In the genomic region with DNA sequence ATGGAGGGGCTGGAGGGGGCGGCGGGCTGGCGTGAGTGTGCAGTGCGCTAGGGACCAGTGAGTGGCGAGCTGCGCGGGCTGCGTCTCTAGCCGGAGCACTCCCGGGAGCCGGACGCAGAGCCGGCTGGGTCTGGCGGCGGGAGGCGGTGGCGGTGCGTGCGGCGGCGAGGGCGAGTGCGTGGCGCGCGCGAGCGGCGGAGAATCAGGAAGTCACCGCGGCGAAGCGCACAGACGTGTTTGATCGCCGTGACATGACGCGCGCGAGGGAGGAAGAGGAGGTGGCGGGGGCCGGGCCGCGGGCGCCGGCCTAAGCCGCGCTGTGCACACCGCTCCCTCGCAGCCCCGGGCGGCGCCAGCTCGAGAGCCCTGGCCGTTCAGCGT, we compare ENCODE assay signal across 8 mouse cellular contexts. TPM values are rescaled to one million over a fixed set of nuclear protein-coding genes. Genes with fewer than 3 reads are reported as not detected.
DNase-seq lines count a peak whose midpoint lies in the region; ATAC-seq and TF ChIP-seq lines count a peak whose summit lies in the region.

No protein-coding gene starts in this region.

- no peak for TF ChIP-seq CTCF in forebrain, postnatal 0 days (IDR thresholded peaks at IDR 0.05; ENCODE audit: low read depth)

- no peak for DNase-seq in cerebellum, adult 8-10 months
- DNase-seq in brain, adult 2 months (ENCODE audit: low read depth, low spot score): peak; percentile 85
- peak; percentile 63 for DNase-seq in forebrain, postnatal 0 days
- DNase-seq in monocyte, adult 2 months (ENCODE audit: low read depth in 1 of 2, low spot score in 2 of 2): peak; percentile 7 to 70

- no peaks in the 10 kb centered on the region for H3K9me3 ChIP-seq in forebrain, postnatal 0 days (ENCODE audit: low read length)
- H3K9me3 ChIP-seq in hindbrain, embryonic 15.5 days: no peaks in the 10 kb centered on the region
- no peaks in the 10 kb centered on the region for H3K9me3 ChIP-seq in liver, embryonic 12.5 days (replicated peaks)
- no peaks in the 10 kb centered on the region for H3K9me3 ChIP-seq in stomach, embryonic 14.5 days (ENCODE audit: control insufficient read depth, low read depth, low read length)

- under 1% methylated on average over 46 of the region's 56 CpGs for WGBS in forebrain, postnatal 0 days
- under 1% methylated on average over 54 of the region's 56 CpGs for WGBS in hindbrain, embryonic 15.5 days
- under 1% methylated on average over 53 of the region's 56 CpGs for WGBS in liver, embryonic 12.5 days (ENCODE audit: insufficient replicate concordance)
- WGBS in stomach, embryonic 14.5 days: under 1% methylated on average over 35 of the region's 56 CpGs

- no peaks in the 10 kb centered on the region for H3K27me3 ChIP-seq in forebrain, postnatal 0 days (ENCODE audit: insufficient read depth, low read length)
- H3K27me3 ChIP-seq in hindbrain, embryonic 15.5 days: 0 out of 2 replicates have a peak, but pooled peaks cover 11% of the 10 kb centered on the region
- H3K27me3 ChIP-seq in liver, embryonic 12.5 days (replicated peaks): peaks cover 71% of the 10 kb centered on the region
- no peaks in the 10 kb centered on the region for H3K27me3 ChIP-seq in stomach, embryonic 14.5 days (ENCODE audit: control insufficient read depth, insufficient read depth, low read length)

- H3K9ac ChIP-seq in forebrain, postnatal 0 days: peak overlapping the region; percentile 70
- peak overlapping the region; percentile 51 for H3K9ac ChIP-seq in hindbrain, embryonic 15.5 days
- H3K9ac ChIP-seq in liver, embryonic 12.5 days: peak overlapping the region; percentile 62
- peak overlapping the region; percentile 74 for H3K9ac ChIP-seq in stomach, embryonic 14.5 days (replicated peaks; ENCODE audit: low read depth, low read length)

- H3K4me1 ChIP-seq in forebrain, postnatal 0 days (ENCODE audit: insufficient read depth): peaks cover 4% of the 10 kb centered on the region
- H3K4me1 ChIP-seq in hindbrain, embryonic 15.5 days (replicated peaks): peaks cover 24% of the 10 kb centered on the region
- H3K4me1 ChIP-seq in liver, embryonic 12.5 days: peaks cover 27% of the 10 kb centered on the region
- H3K4me1 ChIP-seq in stomach, embryonic 14.5 days (ENCODE audit: control insufficient read depth, insufficient read depth, low read length): 0 out of 2 replicates have a peak, but pooled peaks cover 5% of the 10 kb centered on the region

- ATAC-seq in cerebellum, adult (ENCODE audit: insufficient number of reproducible peaks, low FRiP score, low TSS enrichment): peak; percentile 22
- no peak for ATAC-seq in forebrain, postnatal 0 days
- ATAC-seq in hindbrain, embryonic 15.5 days (ENCODE audit: low FRiP score, low read depth): no peak
- no peak for ATAC-seq in liver, embryonic 12.5 days
- ATAC-seq in stomach, embryonic 14.5 days (ENCODE audit: insufficient number of reproducible peaks, insufficient read depth, low FRiP score, low read depth): peak; percentile 35; the same call in 1 of the 2 replicates

- H3K36me3 ChIP-seq in forebrain, postnatal 0 days (ENCODE audit: insufficient read depth): no peaks in the 10 kb centered on the region
- H3K36me3 ChIP-seq in hindbrain, embryonic 15.5 days: no peaks in the 10 kb centered on the region
- H3K36me3 ChIP-seq in liver, embryonic 12.5 days: no peaks in the 10 kb centered on the region
- H3K36me3 ChIP-seq in stomach, embryonic 14.5 days (ENCODE audit: control insufficient read depth, insufficient read depth, low read length): no peaks in the 10 kb centered on the region

- H3K4me2 ChIP-seq in forebrain, postnatal 0 days (ENCODE audit: low read depth): peak overlapping the region; percentile 96
- H3K4me2 ChIP-seq in hindbrain, embryonic 15.5 days: peak overlapping the region; percentile 97
- peak overlapping the region; percentile 93 for H3K4me2 ChIP-seq in liver, embryonic 12.5 days
- H3K4me2 ChIP-seq in stomach, embryonic 14.5 days (replicated peaks; ENCODE audit: low read depth, low read length): peak overlapping the region; percentile 95

- peak overlapping the region; percentile 89 for H3K27ac ChIP-seq in forebrain, postnatal 0 days (ENCODE audit: low read depth, low read length)
- H3K27ac ChIP-seq in hindbrain, embryonic 15.5 days (replicated peaks): peak overlapping the region; percentile 95
- no peak overlapping the region for H3K27ac ChIP-seq in liver, embryonic 12.5 days
- H3K27ac ChIP-seq in stomach, embryonic 14.5 days (ENCODE audit: low read length): peak overlapping the region; percentile 78

- H3K4me3 ChIP-seq in forebrain, postnatal 0 days (ENCODE audit: low read depth, low read length): peak overlapping the region; percentile 63
- H3K4me3 ChIP-seq in hindbrain, embryonic 15.5 days: peak overlapping the region; percentile 82
- H3K4me3 ChIP-seq in liver, embryonic 12.5 days: peak overlapping the region; percentile 69
- peak overlapping the region; percentile 80 for H3K4me3 ChIP-seq in stomach, embryonic 14.5 days (ENCODE audit: low read depth, low read length)

RNA-seq across cellular contexts. Expression of a gene that starts 2.3 kb away (rescaled TPM):
- 162 and 192 TPM in 2 replicates for total RNA-seq in forebrain, postnatal 0 days (2014; rRNA removed)
- polyA plus RNA-seq in forebrain, postnatal 0 days (2015; fragmentation: Nextera tagmentation; extraction: Ambion mirVana): 66.6 and 135 TPM in 2 replicates
- 109 and 110 TPM in 2 replicates for polyA plus RNA-seq in hindbrain, embryonic 15.5 days (2015; fragmentation: Nextera tagmentation; extraction: Ambion mirVana)
- polyA plus RNA-seq in liver, embryonic 12.5 days (2016; fragmentation: Nextera tagmentation; extraction: Ambion mirVana): 7.5 and 8.1 TPM in 2 replicates
- polyA plus RNA-seq in stomach, embryonic 14.5 days (2014; fragmentation: Nextera tagmentation; extraction: Ambion mirVana): 66.1 and 68.9 TPM in 2 replicates

Comparison
In these comparisons a context has a peak if more than half of its experiments do, and no peak if none do; other contexts are left out.
1. ATAC-seq: peak in cerebellum, adult (single experiment) and stomach, embryonic 14.5 days (single experiment); none in forebrain, postnatal 0 days (single experiment), hindbrain, embryonic 15.5 days (single experiment) and liver, embryonic 12.5 days (single experiment).
2. Peak in every context shown above with its lines, with median percentiles within 50 percentile points of each other: H3K4me2 ChIP-seq, H3K4me3 ChIP-seq and H3K9ac ChIP-seq.